Mouse (Mus musculus) cerebellum, adult 2 months (tissue): ENCODE measurements around the gene Tmem94.

Experiments
- CTCF ChIP-seq: fragments of 200-500 bp; IDR thresholded peaks from 2 replicates; pipeline ENCODE4 v1.5.1; 2011; ENCODE audit warnings: low read depth, mild to moderate bottlenecking, control low read depth, low read length, moderate library complexity, borderline replicate concordance; ENCODE audit not compliant: insufficient read depth
- POLR2A ChIP-seq: fragments of 200-500 bp; IDR thresholded peaks from 2 replicates; pipeline ENCODE4 v1.6.1; 2011; ENCODE audit warnings: low read length, control low read depth, borderline replicate concordance; ENCODE audit not compliant: insufficient read depth

DNA sequence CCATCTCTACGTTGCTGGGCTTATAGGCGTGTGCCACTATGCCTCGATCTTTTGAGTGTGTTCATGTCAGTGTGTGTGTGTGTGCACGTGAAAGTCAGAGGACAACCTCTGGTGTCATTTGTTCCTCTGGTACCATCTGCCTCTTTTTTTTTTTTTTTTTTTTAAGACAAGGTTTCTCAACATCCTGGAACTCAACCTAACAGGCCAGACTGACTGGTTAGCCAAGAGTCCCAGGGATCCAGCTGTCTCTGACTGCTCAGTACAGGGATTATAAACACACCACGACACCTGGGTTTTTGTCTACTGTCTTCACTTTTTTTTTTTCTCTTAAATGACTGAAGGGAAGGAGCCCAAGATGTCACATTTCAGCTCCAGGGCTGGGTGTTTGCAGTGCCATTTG is 20.8 kb upstream of the Tmem94 start:
- no peak for TF ChIP-seq POLR2A
- no peak for TF ChIP-seq CTCF
